Comparison of ENCODE assay signal across 18 mouse cellular contexts in the genomic region with DNA sequence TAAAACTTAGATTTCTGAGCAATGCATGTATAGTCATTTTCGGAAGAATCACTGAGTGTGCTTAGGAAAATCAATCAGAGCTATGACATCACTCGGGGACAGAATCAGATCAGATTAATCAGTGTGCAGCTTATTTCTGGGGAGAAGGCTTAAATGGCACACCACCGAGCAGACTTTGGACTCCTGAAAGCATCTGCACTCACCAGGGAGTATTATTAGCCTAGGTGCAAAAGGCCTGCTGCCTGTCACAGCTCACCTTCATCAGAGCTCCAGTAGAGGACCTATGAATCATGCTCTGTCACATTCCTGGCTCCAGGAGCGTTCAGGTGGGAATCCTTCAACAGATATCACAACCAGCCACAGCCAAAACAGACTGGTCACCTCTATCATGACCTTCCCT.
"Had no signal": no experiment of that assay in that cellular context is flagged by ENCODE, and none has a peak within 500 bp of the region (broad histone marks: within the 10 kb centered on the region; RNA-seq: fewer than 3 reads in every experiment).

No protein-coding gene starts in this region.

- H3K9me3 ChIP-seq: midbrain, embryonic 10.5 days; midbrain, embryonic 12.5 days; neural tube, embryonic 13.5 days; neural tube, embryonic 15.5 days had no signal

- H3K36me3 ChIP-seq: midbrain, embryonic 10.5 days; midbrain, embryonic 12.5 days; neural tube, embryonic 13.5 days; neural tube, embryonic 15.5 days had no signal

- DNase-seq: lung, adult 18-20 months; lung, embryonic 14.5 days; lung, postnatal 10 days; lung, postnatal 4 days; midbrain, embryonic 14.5 days; retina, postnatal 1 day; right cerebral cortex, adult 18-20 months; right cerebral cortex, postnatal 25 days; right cerebral cortex, postnatal 4 days; spleen, adult 18-20 months; thymus, postnatal 14 days; thymus, postnatal 36 days had no signal

- H3K4me1 ChIP-seq: midbrain, embryonic 10.5 days; midbrain, embryonic 12.5 days; neural tube, embryonic 13.5 days; neural tube, embryonic 15.5 days had no signal

- H3K4me2 ChIP-seq: lung, embryonic 14.5 days; midbrain, embryonic 12.5 days; neural tube, embryonic 13.5 days; neural tube, embryonic 15.5 days had no signal

- H3K9ac ChIP-seq: lung, embryonic 14.5 days; midbrain, embryonic 12.5 days; neural tube, embryonic 13.5 days; neural tube, embryonic 15.5 days had no signal

- ATAC-seq: midbrain, embryonic 16.5 days had no signal

- H3K27me3 ChIP-seq: neural tube, embryonic 13.5 days; neural tube, embryonic 15.5 days had no signal

- H3K4me3 ChIP-seq: midbrain, embryonic 10.5 days; midbrain, embryonic 12.5 days; myocyte; neural tube, embryonic 13.5 days; neural tube, embryonic 15.5 days had no signal

- H3K27ac ChIP-seq: midbrain, embryonic 10.5 days; midbrain, embryonic 12.5 days; neural tube, embryonic 13.5 days; neural tube, embryonic 15.5 days had no signal
